Mouse (Mus musculus) megakaryocyte, embryonic 14.5 days (primary cell): ENCODE data around the gene Itpr1.

Experiments
- FLI1 ChIP-seq: IDR thresholded peaks from 2 replicates; pipeline ENCODE4 v1.6.1; 2012; ENCODE audit warnings: low read length, inconsistent platforms, mixed read lengths
- GATA1 ChIP-seq: IDR thresholded peaks from 3 replicates; pipeline ENCODE4 v1.6.1; 2012; ENCODE audit warnings: mixed read lengths, low read length, inconsistent platforms, borderline replicate concordance

GRCm38 (mm10) chr6:108380209-108380608 lies 167.3 kb downstream of the Itpr1 start:
- TF ChIP-seq GATA1 (no peak), FLI1 (no peak)
